Mouse (Mus musculus) brain, adult 2 months (tissue): ENCODE measurements at regions not wholly inside any gene's neighbourhood (a gene's known extent, or its start where the extent isn't known, plus 50 kb on each side); places are given as distances from the start of the nearest gene placed in this dataset.

ENCODE experiments used
- DNase-seq: peaks from one replicate; pipeline ENCODE4 v3.0.0; 2011; ENCODE audit warnings: low read depth, low spot score

DNA sequence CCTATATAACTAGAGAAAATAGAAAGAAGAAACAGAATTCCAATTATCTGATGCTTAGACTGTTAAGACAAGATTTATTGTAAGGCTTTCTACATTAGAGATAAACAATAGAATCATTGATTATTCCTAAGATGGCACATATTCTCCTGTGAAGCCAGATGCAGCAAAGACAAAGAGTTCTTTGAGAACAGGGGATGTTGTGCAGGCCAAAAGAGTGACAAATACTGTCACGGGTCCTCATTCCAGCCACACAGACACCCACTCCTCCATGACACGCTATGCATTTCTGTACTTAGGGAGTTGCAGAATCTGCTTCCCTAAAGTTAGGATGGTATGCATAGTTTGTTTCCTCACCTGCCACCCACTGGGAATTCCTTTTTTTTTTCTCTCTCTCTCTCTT is 245.2 kb downstream of the Sv2b start:
- peak; percentile 88 for DNase-seq

DNA sequence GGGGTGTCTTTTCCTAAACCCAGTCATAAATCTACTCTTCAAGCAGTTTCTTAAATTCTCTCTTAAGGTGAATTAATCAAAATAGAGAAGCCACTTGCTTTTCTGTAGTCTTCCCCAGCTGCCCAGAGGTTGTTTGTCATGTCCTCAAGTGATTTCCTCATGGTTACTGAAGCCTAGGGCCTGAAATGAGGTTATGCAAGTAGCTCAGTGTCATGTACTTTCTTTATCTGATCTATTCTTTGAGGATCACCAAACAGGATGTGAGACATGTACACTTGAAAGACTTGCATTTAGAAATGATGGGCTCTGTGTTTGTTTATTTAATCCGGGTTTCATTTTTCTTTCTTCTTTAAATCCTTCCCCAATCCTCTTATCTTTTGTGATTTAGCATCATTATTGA is 258.8 kb downstream of the Sv2b start:
- DNase-seq: no peak

DNA sequence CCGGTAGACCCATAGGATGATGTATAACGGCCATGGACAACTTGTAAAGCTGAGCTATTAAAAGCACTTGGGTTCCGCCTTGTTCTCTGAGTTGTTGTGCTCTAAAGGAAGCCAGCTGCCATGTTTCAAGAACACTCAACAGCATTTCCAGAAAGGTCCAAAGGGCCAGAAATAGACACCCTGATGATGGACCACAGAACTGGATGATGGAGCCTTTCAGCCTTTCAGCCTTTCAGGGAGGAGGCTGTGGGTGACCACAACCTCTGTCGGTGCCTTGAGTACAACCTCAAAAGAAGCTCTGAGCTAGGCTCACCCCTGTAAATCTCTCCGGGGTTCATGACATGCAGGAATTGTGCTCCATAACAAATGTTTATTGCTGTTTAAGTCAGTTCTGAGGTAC is 259.3 kb downstream of the Sv2b start:
- no peak for DNase-seq

DNA sequence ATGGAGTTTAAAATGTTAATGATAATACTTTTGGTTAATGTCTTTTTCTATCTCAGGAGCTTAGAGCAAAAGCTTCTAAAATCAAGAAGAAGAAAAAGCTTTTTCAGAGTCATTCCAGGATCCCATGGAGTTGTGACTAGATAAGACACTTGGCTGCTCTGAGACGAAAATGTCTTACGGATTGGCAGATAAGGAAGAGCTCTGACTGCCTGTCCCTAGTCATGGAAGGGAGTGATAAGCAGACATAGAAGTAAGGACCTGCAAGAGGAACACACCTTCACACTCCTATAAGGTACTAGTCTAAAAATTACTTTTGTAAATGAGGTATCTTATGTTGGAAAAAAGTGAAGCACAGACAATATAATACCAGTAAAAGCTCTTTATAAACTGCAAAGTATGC is 260.2 kb downstream of the Sv2b start:
- DNase-seq: no peak

DNA sequence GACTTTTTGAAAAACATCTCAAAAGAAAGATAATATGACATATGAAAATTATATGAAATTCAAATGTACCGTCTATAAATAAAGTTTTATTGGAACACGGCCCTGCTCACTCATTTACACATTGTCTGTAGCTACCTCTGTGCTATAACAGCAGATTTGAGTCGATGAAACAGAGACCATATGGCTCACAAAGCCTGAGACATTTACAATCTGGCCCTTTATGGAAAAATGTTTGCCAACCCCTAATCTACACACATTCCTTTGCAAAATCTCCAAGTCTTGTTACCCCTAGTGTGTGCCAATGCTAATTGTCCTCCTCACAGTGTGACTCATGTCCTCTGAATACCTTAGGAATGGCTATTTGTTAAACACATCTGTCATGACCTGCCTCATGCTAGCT is 261.2 kb downstream of the Sv2b start:
- peak; percentile 39 for DNase-seq

DNA sequence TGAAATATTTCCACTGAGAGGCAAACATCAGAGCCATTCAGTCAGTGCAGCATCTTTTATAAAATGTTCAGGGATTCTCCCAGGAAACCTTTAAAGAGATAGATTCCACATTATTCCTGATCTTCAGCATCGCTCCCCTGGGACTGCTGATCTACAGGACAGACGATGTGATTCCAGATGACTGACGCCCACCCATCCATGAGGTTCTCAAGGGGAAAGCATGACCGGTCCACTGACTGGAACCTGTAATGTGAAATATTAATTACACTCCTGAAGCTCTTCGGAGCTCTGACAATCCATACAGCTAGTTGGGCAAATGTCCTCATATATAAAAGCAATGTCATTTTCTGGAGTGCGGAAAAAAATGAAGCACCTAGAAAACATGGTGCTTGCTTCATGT is 268.2 kb downstream of the Sv2b start:
- no peak for DNase-seq

DNA sequence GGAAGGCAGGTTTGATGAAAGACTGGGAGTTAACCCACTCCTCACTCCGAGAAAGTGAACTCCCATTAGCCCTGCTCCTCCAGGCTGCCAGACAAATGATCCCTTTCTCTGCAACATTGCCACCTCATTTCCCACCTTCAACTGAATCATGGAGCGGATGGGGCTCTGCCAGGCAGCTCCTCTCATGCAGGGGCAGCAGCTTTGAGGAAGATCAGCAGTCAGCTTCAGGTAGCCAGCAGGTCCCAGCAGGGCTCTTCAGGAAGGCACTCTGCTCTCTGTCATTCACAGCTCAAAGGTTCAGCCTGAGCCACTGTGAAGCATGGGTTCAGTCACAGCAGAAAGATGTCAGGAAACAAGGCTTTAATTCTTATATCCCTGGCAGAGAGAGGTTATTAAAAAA is 282.9 kb downstream of the Sv2b start:
- no peak for DNase-seq

DNA sequence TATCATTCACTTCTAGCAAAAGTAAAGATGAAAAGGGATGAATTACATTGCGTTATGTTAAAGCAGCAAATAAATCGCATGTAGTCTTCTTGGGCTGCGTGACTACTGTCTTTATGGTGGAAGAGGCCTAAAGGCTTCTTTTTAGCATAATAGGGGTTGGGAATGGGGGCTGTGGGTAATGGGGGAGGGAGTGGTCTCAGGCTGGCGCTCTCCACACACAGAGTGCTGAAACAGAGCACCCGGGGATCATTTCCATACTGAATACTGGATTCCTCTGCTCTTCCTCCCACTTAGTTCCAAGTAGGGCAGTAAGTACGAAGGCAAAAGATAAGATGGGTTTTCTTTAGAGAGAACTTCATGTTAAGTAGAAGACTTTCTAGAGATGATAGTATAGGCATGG is 287.1 kb downstream of the Sv2b start:
- DNase-seq: no peak

DNA sequence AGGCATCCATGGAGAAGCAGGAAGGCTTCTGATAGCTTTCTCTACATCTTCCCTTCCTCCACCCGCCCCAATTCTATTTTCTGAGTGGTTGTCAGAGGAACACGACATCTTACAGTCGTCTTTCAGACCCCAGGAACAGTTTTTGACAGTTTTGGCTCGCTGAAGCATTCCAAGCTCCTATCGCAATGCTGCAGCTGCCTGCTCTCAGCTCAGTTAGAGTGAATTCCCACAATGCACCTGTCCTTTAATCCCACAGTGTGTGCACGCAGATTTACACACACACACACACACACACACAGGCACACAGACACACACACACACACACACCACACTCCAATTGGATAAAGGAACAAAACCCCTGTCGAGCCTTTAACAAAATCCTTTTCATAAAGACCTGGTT is 290.4 kb downstream of the Sv2b start:
- DNase-seq: peak; percentile 19

DNA sequence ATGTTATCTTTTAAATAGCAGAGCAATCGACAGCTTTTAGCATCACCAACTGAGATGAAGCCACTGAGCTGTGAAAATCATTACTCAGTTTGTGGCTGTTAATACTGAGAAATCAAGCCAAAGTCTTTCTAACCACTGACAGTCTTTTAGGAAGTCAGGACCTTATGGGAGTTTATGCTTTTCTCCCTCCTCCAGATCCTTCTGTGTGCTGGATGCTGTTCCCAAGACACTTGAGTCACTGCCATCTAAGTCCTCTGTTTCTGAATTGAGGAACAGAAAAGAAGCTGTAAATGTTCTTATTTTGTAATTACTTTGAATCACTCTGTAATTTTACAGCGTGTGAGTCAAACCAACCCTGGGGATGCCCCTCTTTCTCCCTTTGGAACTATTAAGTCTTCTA is 300.6 kb downstream of the Sv2b start:
- peak; percentile 72 for DNase-seq

DNA sequence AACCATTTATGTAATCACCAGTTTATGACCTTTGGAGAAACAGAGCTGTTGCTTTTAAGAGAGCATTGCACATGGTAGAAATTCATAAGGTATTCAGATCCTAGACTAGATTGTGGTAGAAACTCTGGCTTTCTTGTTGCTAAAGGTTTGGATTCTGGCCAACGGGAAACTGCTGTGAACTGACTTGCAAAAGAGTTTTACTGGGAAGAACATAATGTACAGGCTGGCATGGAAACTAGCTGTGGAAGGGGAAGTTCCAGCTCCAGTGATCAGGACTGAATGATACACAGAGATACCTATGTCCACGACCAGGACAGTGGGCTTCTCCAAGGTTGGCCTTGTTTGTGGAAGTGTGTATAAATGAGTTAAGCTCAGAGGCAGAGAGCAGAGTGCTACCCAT is 318.9 kb downstream of the Sv2b start:
- peak; percentile 78 for DNase-seq

DNA sequence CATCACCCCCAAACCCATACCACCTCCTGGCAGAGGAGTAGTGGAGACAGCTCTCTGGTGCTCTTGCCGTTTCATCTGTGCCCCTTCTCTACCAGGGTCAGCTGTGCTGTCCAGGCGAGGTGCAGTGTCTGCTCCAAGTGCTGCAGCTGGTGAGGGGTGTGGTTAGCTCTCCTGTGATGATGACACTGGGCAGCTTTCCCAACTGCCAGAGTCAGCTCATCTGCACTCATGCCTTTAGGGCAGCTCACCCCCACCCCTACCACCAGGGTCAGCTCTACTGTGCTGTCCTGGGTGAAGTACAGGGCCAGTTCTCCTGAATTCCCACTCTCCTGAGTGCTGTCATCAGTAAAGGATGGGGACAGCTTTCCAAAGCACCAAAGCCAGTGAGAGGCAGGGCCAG is 329.6 kb downstream of the Sv2b start:
- DNase-seq: no peak

DNA sequence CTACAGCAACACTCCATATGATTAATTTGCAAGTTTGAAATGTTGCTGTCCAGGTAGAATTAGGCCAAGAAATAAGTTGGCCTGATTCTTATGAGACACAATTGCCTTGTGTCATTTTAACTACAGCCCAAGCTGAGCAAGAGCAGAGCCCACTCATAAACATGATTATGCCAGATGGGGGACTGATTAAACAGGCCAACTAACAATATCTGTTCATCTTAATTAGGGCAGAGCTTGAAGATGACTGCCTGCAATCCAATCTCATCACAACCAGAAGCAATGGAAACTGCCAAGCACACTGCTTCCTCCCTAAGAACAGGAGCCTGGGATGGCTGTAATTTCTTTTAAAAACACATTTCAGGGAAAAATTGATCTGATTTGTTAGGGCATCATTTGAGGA is 333.1 kb downstream of the Sv2b start:
- no peak for DNase-seq

DNA sequence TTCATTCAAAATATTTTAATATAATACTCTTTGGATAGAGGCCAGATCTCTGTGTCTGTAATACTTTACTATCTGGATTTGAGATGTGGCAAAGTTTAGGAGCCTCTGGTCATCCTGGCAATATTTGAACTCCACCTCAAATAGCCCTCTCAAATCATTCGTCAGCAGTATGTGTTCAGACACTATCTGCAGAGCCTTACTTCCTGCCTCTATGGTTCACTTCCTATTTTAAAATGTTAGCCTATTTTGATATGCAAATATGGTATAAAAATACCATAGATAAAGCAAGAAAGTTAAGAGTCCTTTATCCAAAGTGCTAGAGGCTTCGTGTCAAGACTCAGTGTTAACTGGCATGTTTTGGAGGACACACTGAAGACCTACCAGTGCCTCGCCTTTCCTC is 334.6 kb downstream of the Sv2b start:
- no peak for DNase-seq

DNA sequence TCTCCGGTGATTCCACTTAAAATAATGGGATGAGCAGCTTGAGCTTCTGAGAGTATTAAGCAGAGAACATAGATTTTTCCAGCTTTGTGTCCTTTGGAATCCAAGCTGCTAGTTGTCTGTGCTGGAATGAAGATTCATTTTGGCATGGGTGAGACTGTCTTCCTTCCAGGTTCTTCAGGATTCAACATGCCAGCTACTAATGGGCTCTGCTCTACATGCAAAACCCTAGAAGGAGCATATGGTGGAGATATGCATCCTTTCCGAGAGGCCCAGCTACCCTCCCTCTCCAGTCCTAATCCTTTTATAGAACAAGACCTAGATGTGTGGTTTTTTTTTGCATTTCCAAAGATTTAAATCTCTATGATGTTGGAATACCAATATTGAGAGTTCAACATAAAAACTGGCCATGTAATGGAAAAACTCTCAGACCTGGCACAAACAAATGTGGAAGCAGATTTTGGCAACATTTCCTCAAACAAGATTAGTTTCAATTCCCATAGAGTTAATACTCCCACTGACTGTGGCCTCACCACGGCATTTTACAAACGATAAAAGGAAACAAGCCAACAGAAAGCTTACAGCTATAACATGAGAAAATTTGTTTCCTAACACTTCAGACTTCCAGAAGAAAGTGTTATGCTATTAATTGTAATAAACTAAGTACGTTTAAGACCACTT is 364.5 kb downstream of the Sv2b start:
- DNase-seq: peak; percentile 49

DNA sequence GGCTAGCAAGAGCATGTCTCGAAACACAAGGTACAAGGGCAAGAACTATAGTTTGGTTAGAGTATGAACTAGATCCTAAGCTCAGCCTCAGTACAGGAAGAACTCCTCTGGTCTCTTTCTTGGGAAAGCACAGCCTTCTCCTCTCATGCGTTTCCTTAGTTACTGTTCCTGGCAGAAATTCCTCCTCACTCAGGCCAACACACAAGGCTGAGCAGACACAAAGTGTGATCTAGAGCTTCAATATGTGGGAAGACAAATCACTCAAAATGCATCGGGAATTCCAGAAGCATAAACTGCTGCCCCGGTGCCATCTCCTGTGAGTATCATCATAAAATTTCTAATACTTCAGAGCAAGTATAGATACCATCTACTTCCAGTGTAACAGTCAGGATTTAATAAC is 366.1 kb downstream of the Sv2b start:
- DNase-seq: peak; percentile 80

DNA sequence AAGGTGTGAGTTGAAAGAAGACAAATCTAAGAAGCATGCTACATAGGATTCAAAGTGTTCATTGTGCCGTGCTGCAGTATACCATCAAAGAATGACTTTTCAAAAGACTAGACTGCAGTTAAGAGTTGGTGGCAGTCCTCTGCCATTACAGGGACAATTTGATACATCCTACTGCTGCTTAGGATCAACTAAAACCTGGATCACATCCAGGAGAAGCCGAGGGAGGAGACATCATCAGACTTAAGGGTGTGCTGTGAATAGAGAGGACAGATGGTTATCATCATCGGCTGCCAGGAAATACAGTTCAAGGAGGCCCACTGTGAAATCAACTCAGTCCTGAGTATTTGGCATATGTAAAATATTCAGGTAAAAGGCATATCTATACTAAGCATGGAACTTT is 366.9 kb downstream of the Sv2b start:
- DNase-seq: peak; percentile 45

DNA sequence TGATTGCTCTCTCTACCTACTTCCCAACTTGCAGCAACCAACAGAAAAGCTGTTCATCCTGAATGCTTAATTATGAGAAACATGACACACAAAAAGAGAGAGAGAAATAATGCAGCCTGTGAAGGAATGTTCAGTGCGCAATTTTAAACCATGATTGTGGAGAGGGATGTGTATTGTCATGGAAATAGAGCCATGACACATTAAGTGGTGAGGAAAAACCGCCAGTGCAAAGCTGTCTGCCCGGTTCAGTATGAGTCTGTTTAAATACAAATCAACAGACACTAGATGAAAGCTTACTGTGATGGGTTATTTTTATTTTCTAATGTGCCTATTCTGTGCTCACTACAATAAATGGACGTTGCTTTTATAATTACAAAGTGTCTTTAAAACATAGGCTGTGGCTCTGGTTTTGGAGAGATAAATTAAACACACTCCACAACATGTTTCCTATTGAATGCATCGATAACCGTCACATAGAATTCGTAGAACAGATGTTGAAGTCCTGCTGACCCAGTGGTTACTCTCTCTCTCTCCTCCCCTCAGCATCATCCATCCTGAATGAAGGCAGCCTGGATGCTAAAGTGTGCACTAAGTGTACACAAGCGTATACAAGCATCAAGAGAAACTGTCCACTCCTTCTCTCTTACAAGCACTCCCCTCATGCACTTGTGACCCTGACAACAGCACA is 374.7 kb upstream of the Slco3a1 start:
- no peak for DNase-seq

DNA sequence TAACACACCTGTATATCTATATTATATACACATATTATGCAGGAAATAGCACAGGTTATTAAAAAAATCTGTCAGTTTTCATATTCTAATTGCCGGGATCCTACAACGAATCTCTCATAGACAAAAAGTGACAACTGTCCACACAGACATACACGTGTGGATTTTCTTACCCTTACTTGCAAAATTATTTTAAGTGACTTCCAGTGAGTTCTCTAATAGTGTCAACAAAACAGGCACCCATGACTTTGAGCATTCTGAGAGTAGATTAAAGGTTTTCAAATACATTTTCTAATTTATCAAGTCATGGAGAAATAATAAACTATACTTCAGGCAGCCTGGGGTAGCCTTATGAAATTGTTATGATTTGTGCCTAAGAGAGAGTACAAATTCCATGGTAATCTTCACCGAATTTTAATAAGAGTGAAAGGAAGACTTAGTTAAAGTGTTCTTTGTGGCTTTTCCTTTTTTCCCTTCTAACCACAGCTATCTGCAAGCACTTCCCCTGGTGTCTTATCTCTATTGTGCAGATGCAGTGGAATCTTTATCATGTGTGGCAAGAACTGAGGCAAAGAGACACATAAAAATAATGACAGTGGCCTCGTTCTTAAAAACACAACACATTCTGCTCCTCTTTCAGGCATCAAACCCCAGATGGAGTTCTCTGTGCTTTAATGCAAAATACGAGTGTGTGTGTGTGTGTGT is 373.8 kb upstream of the Slco3a1 start:
- DNase-seq: no peak

DNA sequence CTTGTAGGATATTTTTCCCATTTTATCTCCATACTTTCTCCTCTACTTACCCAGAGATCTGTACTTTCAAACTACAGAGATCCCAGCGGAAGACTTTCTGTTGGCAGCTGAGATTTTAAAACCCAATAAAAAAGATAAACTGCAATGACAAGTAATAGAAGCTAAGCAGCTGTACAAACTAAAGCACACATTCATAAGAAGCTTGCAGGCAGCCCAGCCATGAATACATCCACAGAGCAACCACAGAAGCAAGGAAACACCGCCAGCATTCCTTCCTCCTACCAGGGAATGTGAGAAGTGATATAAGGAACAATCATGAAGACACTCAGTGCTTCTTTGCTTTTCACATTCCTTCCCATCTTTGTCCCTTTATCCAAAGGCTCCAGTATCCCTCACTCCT is 372.1 kb upstream of the Slco3a1 start:
- DNase-seq: no peak

DNA sequence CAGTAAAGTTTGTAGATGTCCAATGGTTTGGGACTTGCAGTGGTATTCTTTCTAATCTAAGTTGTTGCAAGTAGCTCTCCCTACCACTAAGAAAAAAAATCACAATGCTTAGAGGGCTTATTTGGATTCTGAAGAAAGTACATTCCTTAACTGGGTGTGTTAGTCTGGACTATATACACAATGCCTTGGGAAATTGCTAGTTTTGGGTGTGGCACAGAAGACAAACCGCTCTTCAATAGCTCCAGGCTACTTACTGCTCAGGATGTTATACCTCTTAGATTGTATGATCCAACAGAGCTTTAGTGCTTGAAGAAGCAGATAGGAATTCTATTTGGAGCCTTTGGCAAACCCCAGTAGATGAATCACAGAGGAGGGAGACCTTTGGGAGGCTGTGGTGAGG is 369.6 kb upstream of the Slco3a1 start:
- DNase-seq: no peak

DNA sequence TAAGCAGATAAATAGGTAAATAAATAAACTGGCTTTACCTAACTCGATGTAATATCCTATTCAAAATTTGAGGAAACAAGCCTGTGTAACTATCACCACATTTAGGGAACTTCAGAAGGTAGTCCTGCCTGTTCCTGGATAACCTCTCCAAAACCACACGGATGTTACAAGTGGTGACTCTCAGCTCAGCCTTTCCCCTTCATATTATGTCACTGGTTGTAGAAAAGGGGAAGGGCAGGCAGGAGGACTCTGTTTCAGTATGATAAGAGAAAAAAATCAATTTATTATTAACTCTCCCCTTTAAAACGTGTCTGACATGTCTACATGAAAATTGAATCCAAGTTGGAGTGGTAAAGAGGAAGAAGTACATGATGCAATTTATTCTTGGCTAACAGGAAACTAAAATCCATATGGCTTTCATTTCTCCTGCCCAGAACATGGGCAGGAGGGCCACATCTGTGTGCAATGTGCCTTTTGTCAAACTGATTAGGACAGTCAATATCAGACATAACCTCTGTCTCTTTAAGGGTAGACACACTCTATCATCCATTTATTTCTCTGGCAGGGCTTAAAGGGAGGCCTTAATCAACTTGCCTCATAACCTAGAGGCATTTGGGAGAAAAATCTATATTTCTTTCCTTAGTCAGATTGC is 353.9 kb upstream of the Slco3a1 start:
- DNase-seq: no peak

DNA sequence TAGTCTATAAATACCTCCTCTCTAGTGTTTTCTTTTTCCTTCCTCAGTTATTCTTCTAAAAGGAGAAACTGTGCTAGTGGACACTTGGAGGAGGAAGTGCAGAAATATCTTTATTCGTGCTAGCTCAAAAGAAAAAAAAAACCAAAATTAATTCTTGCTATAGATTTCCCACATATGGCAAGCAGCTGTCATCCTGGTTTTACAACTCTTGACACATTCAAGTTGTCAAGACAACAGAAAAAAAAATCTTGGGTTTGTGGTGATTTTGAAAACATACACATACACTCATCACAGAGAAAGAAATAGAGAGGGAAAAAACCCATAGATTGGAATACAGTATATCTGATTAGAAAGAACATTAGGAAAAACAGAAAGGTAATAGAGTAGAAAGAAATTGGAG is 352.8 kb upstream of the Slco3a1 start:
- DNase-seq: peak; percentile 29
